Mouse (Mus musculus) forebrain, embryonic 15.5 days (tissue): ENCODE data around the gene Rslcan18. TPM values are rescaled to one million over a fixed set of nuclear protein-coding genes. Genes with fewer than 3 reads are reported as not detected.

Experiments
- ATAC-seq: fragments of 200-750 bp; cut with Nextera tagmentation; replicated peaks from 2 replicates; pipeline ENCODE4 v1.8.0; 2017; ENCODE audit warnings: mild to moderate bottlenecking, moderate TSS enrichment, moderate library complexity
- H3K27ac ChIP-seq: fragments of 300-500 bp; sonication (generic); replicated peaks from 2 replicates; pipeline ENCODE4 v1.5.1; 2015; ENCODE audit warnings: mild to moderate bottlenecking, inconsistent platforms
- H3K27me3 ChIP-seq: fragments of 300-500 bp; sonication (generic); 2 replicates; pipeline ENCODE4 v1.6.1; 2015; ENCODE audit warnings: inconsistent platforms
- H3K36me3 ChIP-seq: fragments of 300-500 bp; sonication (generic); 2 replicates; pipeline ENCODE4 v1.6.1; 2015; ENCODE audit warnings: mild to moderate bottlenecking, inconsistent platforms
- H3K4me1 ChIP-seq: fragments of 300-500 bp; sonication (generic); 2 replicates; pipeline ENCODE4 v1.6.1; 2015; ENCODE audit warnings: inconsistent platforms
- H3K4me2 ChIP-seq: fragments of 300-500 bp; sonication (generic); replicated peaks from 2 replicates; pipeline ENCODE4 v1.6.1; 2015; ENCODE audit warnings: mild to moderate bottlenecking, inconsistent platforms
- H3K4me3 ChIP-seq: fragments of 300-500 bp; sonication (generic); 2 replicates; pipeline ENCODE4 v1.5.1; 2015; ENCODE audit warnings: mild to moderate bottlenecking, inconsistent platforms
- H3K9ac ChIP-seq: fragments of 300-500 bp; sonication (generic); replicated peaks from 2 replicates; pipeline ENCODE4 v1.6.1; 2015; ENCODE audit warnings: mild to moderate bottlenecking, inconsistent platforms
- H3K9me3 ChIP-seq: fragments of 300-500 bp; sonication (generic); 2 replicates; pipeline ENCODE4 v1.6.1; 2016; ENCODE audit warnings: inconsistent platforms
- WGBS: fragments of 180-500 bp; shearing (Covaris S2); methylation state at CpG from one replicate; pipeline ENCODE4 v1.1.7; 2015; ENCODE audit warnings: mixed read lengths; 5-methylcytosine and 5-hydroxymethylcytosine counted together
- polyA plus RNA-seq: library from polyadenylated mRNA; unstranded; fragments of >200 nt; fragmentation: Nextera tagmentation; extraction: Ambion mirVana; gene quantifications from 2 replicates; pipeline ENCODE4 v1.2.1, GENCODE M21; 2015

The Rslcan18 gene
- polyA plus RNA-seq, 1 experiment from 2014 or later, result 0.08 TPM

DNA sequence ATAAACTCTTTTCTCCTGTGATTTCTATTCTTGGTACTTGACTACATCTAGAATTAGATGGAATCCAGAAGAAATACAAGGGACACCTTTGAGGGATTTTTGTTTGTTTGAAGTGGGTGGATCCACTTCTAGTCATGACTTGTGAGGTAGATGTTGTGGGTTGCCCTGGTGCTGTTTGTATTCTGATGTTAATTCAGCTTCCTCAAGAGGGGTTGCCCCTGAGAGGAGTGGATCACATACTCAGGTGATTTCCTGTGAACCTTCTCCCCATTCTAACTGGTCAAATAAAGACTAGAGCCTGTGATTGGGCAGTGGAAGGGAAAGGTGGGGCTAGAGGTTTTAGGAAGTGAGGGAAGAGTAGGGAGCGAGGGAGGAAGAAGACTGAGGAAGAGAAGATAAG, 34.1 kb downstream of the Rslcan18 start:
- Histone ChIP-seq H3K4me3 (peak overlapping the region; percentile 79), H3K4me1 (peaks cover 16% of the 10 kb centered on the region), H3K9me3 (peaks cover 8% of the 10 kb centered on the region; the same call in 1 of the 2 replicates), H3K27ac (peak overlapping the region; percentile 68), H3K4me2 (peak overlapping the region; percentile 77), H3K9ac (peak overlapping the region; percentile 70), H3K36me3 (peaks cover 17% of the 10 kb centered on the region), H3K27me3 (no peaks in the 10 kb centered on the region)
- ATAC-seq, result 0 out of 2 replicates have a peak, but pooled peaks have one; percentile 3
- WGBS, result 84% methylated on average over 1 of the region's 1 CpGs

- Histone ChIP-seq H3K4me3 (peak overlapping the region; percentile 79), H3K4me2 (peak overlapping the region; percentile 77), H3K4me1 (peaks cover 16% of the 10 kb centered on the region), H3K27ac (peak overlapping the region; percentile 68), H3K27me3 (no peaks in the 10 kb centered on the region), H3K9ac (peak overlapping the region; percentile 70), H3K36me3 (peaks cover 24% of the 10 kb centered on the region), H3K9me3 (peaks cover 8% of the 10 kb centered on the region; the same call in 1 of the 2 replicates)
- WGBS, result under 1% methylated on average over 24 of the region's 24 CpGs
- peak; percentile 97 for ATAC-seq
These were observed 34.8 kb downstream of the Rslcan18 start for GRCm38 (mm10) chr13:67081142-67081713.

DNA sequence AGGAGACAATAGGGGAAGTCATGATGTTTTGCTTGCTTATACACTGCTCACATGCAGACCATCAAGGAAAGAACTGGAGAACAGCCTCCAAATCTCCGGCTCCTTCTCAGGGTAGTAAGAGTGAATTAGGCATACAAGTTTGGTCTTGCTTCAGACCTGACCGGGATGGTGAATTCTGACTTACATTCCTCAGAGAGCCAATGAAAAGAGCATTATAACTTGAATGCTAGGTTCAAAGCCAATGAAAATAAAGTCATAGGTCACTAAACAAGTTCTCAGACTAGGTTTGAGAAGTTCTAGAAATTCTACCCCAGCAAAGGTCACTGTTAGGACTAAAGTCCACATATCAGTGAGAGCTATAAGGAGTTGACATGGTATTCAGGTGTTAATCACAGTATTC, 38.8 kb downstream of the Rslcan18 start:
- Histone ChIP-seq H3K9me3 (peaks cover 34% of the 10 kb centered on the region), H3K4me3 (no peak overlapping the region), H3K9ac (no peak overlapping the region), H3K4me1 (peaks cover 16% of the 10 kb centered on the region), H3K36me3 (peaks cover 52% of the 10 kb centered on the region), H3K27ac (no peak overlapping the region), H3K27me3 (no peaks in the 10 kb centered on the region), H3K4me2 (no peak overlapping the region)
- no peak for ATAC-seq
- WGBS, result 96% methylated on average over 2 of the region's 2 CpGs

DNA sequence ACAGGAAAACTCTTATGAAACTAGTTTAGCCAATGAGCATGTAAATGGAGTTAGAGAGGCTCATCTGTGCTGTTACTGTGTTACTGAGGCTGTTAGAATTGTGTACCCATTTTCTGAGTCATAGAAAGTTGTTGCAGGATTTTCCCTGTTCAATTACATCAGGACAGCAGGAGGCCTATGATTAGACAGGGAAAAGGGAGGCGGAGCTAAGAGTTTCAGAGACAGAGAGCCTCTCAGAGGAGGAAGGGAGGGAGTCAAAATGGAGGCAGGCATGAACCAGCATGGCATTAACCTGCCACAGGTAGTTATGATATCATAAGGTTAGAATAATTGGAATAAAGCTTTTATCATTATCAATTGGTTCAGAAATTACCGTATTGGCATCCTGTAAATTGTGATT, 43.3 kb downstream of the Rslcan18 start:
- Histone ChIP-seq H3K4me2 (no peak overlapping the region), H3K27me3 (no peaks in the 10 kb centered on the region), H3K36me3 (peaks cover 69% of the 10 kb centered on the region), H3K4me1 (no peaks in the 10 kb centered on the region), H3K27ac (no peak overlapping the region), H3K9ac (no peak overlapping the region), H3K4me3 (no peak overlapping the region), H3K9me3 (peaks cover 57% of the 10 kb centered on the region)
- WGBS, result 92% methylated on average over 2 of the region's 2 CpGs
- no peak for ATAC-seq

DNA sequence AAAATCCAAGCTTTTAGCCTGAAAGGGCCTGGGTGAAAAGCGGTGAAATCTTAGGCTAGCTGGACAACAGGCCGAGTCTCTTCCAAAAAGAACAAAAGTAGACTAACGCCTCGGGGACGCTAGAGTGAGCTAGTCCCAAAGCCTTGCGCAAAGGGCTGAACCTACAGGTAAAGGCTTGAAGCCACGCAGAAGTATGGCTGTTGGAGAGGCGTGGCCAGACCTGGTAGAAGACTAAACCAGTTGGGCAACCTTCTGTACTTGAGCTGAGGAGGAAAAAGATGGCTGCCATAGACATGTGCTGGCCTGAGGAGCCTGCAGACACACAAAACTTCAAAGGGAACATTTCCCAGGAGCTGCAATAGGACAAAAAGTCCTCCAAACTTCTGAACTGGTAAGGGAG, 50.7 kb downstream of the Rslcan18 start:
- 88% methylated on average over 8 of the region's 8 CpGs for WGBS

GRCm38 (mm10) chr13:67062427-67062826, 53.6 kb downstream of the Rslcan18 start:
- Histone ChIP-seq H3K27ac (no peak overlapping the region), H3K4me3 (no peak overlapping the region), H3K9me3 (peaks cover 8% of the 10 kb centered on the region; the same call in 1 of the 2 replicates), H3K27me3 (no peaks in the 10 kb centered on the region), H3K4me1 (peaks cover 7% of the 10 kb centered on the region), H3K36me3 (peaks cover 6% of the 10 kb centered on the region; the same call in 1 of the 2 replicates), H3K9ac (no peak overlapping the region), H3K4me2 (no peak overlapping the region)
- no peak for ATAC-seq
- WGBS, result 73% methylated on average over 7 of the region's 7 CpGs

More for the DNA sequence above, 50.7 kb downstream of the Rslcan18 start:
- Histone ChIP-seq H3K4me1 (peaks cover 1% of the 10 kb centered on the region), H3K4me3 (no peak overlapping the region), H3K27me3 (no peaks in the 10 kb centered on the region), H3K4me2 (no peak overlapping the region), H3K27ac (no peak overlapping the region), H3K9me3 (peaks cover 28% of the 10 kb centered on the region), H3K36me3 (peaks cover 29% of the 10 kb centered on the region), H3K9ac (no peak overlapping the region)
- no peak for ATAC-seq

DNA sequence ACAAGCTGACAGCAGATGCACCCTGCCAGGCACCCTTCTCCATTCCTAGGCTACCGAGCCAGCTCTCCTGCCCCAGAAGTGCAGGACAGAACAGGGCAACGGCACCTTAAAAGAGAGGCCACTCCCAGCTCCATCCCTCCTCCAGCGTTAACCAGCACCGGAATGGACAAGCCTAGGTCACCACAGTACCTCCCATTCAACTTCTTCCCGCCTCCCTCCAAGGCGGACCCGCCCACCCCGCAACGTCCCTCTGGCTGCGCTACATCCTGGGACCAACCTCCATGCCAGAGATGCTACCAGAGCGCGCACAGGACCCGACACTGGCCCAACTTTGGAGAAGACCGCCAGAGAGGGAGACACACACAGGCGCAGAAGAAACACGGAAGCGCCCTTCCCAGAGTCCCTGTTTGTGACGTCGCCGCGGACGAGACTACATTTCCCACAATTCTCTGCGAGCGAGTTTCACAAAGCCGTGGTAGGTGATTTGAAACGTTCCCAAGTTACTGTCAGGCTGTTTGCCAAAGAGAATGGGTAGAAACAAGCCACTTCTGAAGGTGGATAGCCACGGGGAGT, 55.2 kb downstream of the Rslcan18 start, which contains the start of gene Zfp712:
Gene Zfp712 (minus strand): TSS at position 385 of the 573 bp plus-strand sequence.
- peak; percentile 97 for ATAC-seq
- H3K4me1 ChIP-seq, result peaks cover 7% of the 10 kb centered on the region
- peak within 1 kb of the TSS; percentile 73 for H3K4me3 ChIP-seq
- 0 out of 2 replicates have a peak, but pooled peaks cover 3% of the 10 kb centered on the region for H3K36me3 ChIP-seq
- peak within 1 kb of the TSS; percentile 68 for H3K4me2 ChIP-seq
- no peaks in the 10 kb centered on the region for H3K27me3 ChIP-seq
- under 1% methylated on average over 27 of the region's 27 CpGs for whole genome bisulfite sequencing
- peaks cover 5% of the 10 kb centered on the region; the same call in 1 of the 2 replicates for H3K9me3 ChIP-seq
- H3K9ac ChIP-seq, result peak within 1 kb of the TSS; percentile 69
- H3K27ac ChIP-seq, result peak within 1 kb of the TSS; percentile 80

DNA sequence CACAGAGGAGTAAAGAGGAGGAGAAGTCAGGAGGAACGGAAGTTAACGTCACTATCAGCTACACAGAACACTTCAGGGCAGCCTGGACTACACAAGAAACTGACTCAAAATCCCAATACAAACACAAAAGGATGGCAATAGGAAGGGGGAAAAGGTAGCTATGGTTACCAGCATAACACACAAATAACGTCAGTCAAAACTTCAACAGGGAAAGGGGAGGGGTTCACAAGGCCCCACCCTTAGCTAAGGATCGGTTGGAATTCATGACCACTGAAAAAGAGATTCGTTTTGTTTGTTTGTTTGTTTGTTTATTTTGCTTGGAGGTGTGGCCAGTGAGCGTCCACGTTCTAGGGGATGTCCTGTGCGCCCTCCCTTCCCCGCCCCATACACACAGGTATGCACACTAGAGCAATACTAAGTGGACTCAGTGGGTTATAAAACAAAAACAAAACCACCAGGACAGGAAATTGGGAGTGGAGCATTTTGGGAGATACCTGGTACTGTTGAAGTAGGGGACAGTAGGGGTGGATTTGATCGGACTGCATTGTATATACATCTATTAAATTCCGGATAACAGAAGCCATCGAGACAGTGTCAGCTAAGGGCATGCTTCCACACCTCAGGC, 55.8 kb downstream of the Rslcan18 start:
- peak overlapping the region; percentile 80 for H3K27ac ChIP-seq
- peak overlapping the region; percentile 69 for H3K9ac ChIP-seq
- no peaks in the 10 kb centered on the region for H3K27me3 ChIP-seq
- WGBS, result 3% methylated on average over 12 of the region's 12 CpGs
- no peaks in the 10 kb centered on the region for H3K36me3 ChIP-seq
- H3K4me2 ChIP-seq, result peak overlapping the region; percentile 68
- H3K4me1 ChIP-seq, result peaks cover 7% of the 10 kb centered on the region
- peak overlapping the region; percentile 73 for H3K4me3 ChIP-seq
- peak; percentile 53 for ATAC-seq
- H3K9me3 ChIP-seq, result peaks cover 5% of the 10 kb centered on the region; the same call in 1 of the 2 replicates

Other genes with a start within 250 kb of the Rslcan18 start
- gene Gm10767, start 211.3 kb downstream of the Rslcan18 start, polyA plus RNA-seq, result 3.3 and 3.4 TPM in 2 replicates
- 7.7 and 8.0 TPM in 2 replicates for gene Zfp712, start 55.1 kb downstream of the Rslcan18 start, polyA plus RNA-seq
- gene Zfp708, start 18.3 kb downstream of the Rslcan18 start, polyA plus RNA-seq, result 10.7 and 11.4 TPM in 2 replicates
- 1.1 and 1.9 TPM in 2 replicates for gene Gm28557, start 7.7 kb downstream of the Rslcan18 start, polyA plus RNA-seq
- 3.5 and 3.6 TPM in 2 replicates for gene Zfp759, start 5.4 kb upstream of the Rslcan18 start, polyA plus RNA-seq
- 6.6 and 7.8 TPM in 2 replicates for gene Rsl1, start 56.9 kb upstream of the Rslcan18 start, polyA plus RNA-seq
- 2.6 and 2.7 TPM in 2 replicates for gene Zfp455, start 78.2 kb upstream of the Rslcan18 start, polyA plus RNA-seq
- 5.3 and 5.8 TPM in 2 replicates for gene Zfp458, start 162.2 kb upstream of the Rslcan18 start, polyA plus RNA-seq
- gene Zfp457, start 190.2 kb upstream of the Rslcan18 start, polyA plus RNA-seq, result 0.86 and 1.1 TPM in 2 replicates
- gene Zfp595, start 216.3 kb upstream of the Rslcan18 start, polyA plus RNA-seq, result 1.6 and 2.2 TPM in 2 replicates
- gene Gm28044, start 244.3 kb upstream of the Rslcan18 start, polyA plus RNA-seq, result 1.3 TPM in 1 of 2 replicates, not detected in the other
- gene Zfp953, start 244.3 kb upstream of the Rslcan18 start, polyA plus RNA-seq, result 0.64 and 0.72 TPM in 2 replicates